Mouse (Mus musculus) left cerebral cortex, adult 2 months (tissue): Measurements from ENCODE around the gene Cirbp. TPM values are rescaled to one million over a fixed set of nuclear protein-coding genes. Genes with fewer than 3 reads are reported as not detected.

Source experiments
- DNase-seq, 2 experiments: peaks; one replicate each; pipeline ENCODE4 v3.0.0; 2021 to 2022; ENCODE audit warnings: low spot score in 2 of 2, mixed read lengths in 1 of 2; ENCODE audit errors: extremely low spot score in 1 of 2
- H3K27ac ChIP-seq: fragments of 200-600 bp; 2 replicates; pipeline ENCODE4 v1.8.1; 2022
- H3K4me3 ChIP-seq: fragments of 200-600 bp; 2 replicates; pipeline ENCODE4 v1.8.1; 2022
- CTCF ChIP-seq: fragments of 200-600 bp; IDR thresholded peaks from 2 replicates; pipeline ENCODE4 v1.8.1; 2022; ENCODE audit warnings: antibody characterized with exemption, mild to moderate bottlenecking, moderate library complexity
- intact Hi-C: fragments of 180-260 bp; cut with DNase I; formaldehyde crosslinking; loops from one replicate; pipeline ENCODE4 v1.15.1; 2025
- total RNA-seq, 2 experiments: library from RNA; stranded (reverse); gene quantifications; 2 replicates each; pipeline ENCODE4 v1.2.3; 2021

Cirbp gene
- total RNA-seq, 2 experiments from 2014 or later, result 75.8 to 93.0 TPM

DNA sequence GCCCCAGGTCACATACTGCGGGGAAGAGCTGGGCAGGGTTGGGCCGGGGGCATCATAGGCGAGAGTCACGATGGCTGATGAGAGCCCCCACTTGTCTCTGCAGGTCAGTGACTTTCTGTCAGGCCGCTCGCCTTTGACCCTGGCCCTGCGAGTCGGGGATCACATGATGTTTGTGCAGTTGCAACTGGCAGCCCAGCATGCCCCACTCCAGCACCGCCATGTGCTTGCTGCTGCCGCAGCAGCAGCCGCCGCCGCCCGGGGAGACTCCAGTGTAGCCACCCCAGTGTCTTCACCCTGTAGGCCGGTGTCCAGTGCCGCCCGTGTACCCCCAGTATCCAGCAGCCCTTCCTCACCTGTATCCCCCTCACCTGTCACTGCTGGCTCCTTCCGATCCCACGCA, 12.1 kb upstream of the Cirbp start:
- intact Hi-C loops, result no loop called here
- DNase-seq, result no peak
- peak overlapping the region; percentile 95; the same call in 1 of the 2 replicates for H3K4me3 ChIP-seq
- TF ChIP-seq CTCF, result no peak
- peak overlapping the region; percentile 97 for H3K27ac ChIP-seq

DNA sequence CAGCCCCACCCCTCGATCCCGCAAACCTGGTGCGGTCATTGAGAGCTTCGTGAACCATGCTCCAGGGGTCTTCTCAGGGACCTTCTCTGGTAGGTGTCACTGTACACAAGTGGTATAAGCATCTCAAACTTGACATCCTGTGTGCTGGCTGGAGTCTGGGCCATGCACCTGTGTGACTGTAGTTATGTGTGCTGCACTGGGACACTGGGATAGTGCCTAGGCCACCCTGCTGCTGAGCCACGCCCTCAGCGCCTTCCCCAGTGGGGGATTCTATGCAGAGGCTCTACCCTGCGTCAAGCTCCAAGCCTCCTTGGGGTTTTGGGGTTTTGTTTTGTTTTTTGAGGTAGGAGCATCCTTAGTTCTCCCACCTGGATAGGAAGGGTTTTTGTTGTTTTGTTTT, 11.4 kb upstream of the Cirbp start:
- peak overlapping the region; percentile 97; the same call in 1 of the 2 replicates for H3K27ac ChIP-seq
- H3K4me3 ChIP-seq, result no peak overlapping the region
- intact Hi-C loops, result no loop called here
- DNase-seq, result no peak
- no peak for TF ChIP-seq CTCF

- intact Hi-C loops, result no loop called here
- TF ChIP-seq CTCF, result no peak
- H3K4me3 ChIP-seq, result no peak overlapping the region
- peak overlapping the region; percentile 97; the same call in 1 of the 2 replicates for H3K27ac ChIP-seq
- DNase-seq, result no peak
These were observed 10.5 kb upstream of the Cirbp start for GRCm38 (mm10) chr10:80155277-80155676.

GRCm38 (mm10) chr10:80156002-80156751, 9.6 kb upstream of the Cirbp start:
- intact Hi-C loops, result no loop called here
- no peak for TF ChIP-seq CTCF
- Histone ChIP-seq H3K27ac (peak overlapping the region; percentile 97), H3K4me3 (no peak overlapping the region; the same call in 1 of the 2 replicates)
- no peak for DNase-seq

DNA sequence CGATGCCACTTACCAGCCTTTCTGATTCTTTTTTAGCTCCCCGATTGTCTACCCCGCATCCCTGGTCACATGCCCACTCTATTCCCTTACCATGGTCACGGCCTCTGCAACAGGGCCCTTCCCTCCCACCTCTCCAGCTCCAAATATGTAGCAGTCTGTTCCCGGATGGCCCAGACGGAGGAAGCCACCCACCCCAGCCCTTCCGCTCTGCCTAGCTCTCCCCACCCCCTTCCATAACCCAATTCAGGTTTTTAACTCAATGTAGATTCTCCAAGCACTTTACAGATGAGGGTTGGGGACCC, 9.1 kb upstream of the Cirbp start:
- Histone ChIP-seq H3K4me3 (no peak overlapping the region; the same call in 1 of the 2 replicates), H3K27ac (peak overlapping the region; percentile 97)
- no peak for TF ChIP-seq CTCF
- DNase-seq, result no peak
- intact Hi-C loops, result no loop called here

DNA sequence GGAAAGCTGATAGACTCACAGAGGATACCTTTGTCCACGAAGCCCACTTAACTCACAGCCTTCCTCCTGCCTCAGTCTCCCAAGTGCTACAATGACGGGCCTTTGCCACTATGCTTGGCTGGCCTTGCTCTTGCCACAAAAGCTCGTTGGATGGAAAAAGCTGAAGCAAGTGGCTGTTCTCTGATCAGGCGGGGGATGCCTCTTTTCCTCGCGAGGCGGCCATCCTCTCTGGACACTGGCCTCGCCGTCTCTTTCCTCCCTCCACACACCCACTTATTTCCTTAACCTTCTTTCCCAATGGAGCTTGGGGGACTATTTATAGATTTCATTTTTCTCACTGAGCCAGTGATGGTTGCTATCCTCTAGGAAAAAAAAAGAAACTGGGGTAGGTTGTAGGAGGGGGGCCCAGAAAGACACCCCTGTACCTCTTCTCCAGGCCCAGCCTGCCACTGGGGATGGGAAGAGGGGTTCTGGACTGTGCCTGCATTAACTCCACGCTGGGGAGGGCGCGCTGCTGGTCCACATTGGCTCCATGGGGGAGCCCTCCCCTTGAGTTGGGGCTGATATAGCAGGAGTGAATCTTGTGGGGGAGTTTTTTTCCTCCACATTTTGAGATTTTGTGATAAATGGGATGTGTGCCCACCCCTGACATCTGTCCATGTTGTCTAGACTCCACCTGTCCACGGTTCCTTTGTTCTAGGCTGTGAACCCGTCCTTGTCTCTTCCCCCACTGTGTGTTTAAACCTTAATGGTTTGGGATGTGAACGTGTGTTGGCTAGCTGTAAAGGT, 8.4 kb upstream of the Cirbp start:
- intact Hi-C loops, result no loop called here
- no peak for TF ChIP-seq CTCF
- no peak for DNase-seq
- Histone ChIP-seq H3K27ac (peak overlapping the region; percentile 97), H3K4me3 (no peak overlapping the region)

DNA sequence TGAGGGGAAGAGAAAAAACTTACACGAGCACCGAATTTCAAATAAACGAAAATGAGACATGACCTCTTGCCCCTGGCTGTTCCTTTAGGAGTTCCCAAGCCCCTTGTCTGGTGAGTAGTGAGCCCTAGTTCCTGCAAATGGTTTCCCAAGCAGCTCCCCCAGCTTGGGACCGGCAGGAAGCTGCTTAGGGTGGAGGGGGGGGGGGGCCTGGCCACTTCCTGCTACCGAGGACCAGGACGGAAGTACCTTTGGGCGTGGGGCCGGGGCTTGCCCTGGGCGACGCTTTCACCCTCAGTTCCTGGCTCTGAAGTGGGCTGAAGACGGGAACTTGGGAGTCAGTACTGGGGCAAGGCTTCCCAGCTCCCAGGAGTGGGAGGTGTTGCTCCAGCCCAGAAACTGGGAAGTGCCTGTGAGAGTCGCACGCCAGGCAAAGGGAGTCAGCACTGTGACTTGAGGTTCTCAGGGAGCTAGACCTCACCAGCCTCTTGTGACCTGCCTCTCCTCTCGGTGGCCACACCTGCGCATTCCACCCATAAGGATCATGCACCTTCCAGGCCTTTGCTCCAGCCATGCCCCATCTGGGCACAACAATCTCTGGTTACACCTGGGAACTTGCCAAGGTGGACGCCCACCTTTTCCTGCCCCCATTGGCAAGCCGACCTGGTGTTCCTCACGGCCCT, 7.3 kb upstream of the Cirbp start:
- TF ChIP-seq CTCF, result no peak
- intact Hi-C loops, result no loop called here
- peak overlapping the region; percentile 97 for H3K27ac ChIP-seq
- H3K4me3 ChIP-seq, result no peak overlapping the region
- DNase-seq, result peak in 1 of 2 experiments; percentile 54

GRCm38 (mm10) chr10:80159021-80159560, 6.7 kb upstream of the Cirbp start:
- no peak for DNase-seq
- no peak for TF ChIP-seq CTCF

GRCm38 (mm10) chr10:80159561-80160454, 6.0 kb upstream of the Cirbp start:
- DNase-seq, result peak; percentile 99
- peak overlapping the region; percentile 41 for H3K4me3 ChIP-seq
- intact Hi-C loops, result no loop called here
- peak overlapping the region; percentile 97 for H3K27ac ChIP-seq
- no peak for TF ChIP-seq CTCF

More at GRCm38 (mm10) chr10:80159021-80159560, 6.7 kb upstream of the Cirbp start:
- peak overlapping the region; percentile 34 for H3K4me3 ChIP-seq
- H3K27ac ChIP-seq, result peak overlapping the region; percentile 97
- intact Hi-C loops, result no loop called here

- TF ChIP-seq CTCF, result no peak
- intact Hi-C loops, result no loop called here
- Histone ChIP-seq H3K4me3 (peak overlapping the region; percentile 3), H3K27ac (peak overlapping the region; percentile 97)
- DNase-seq, result no peak
These were observed 5.1 kb upstream of the Cirbp start for GRCm38 (mm10) chr10:80160455-80161371.
